20 mouse cellular contexts compared by ENCODE assay signal in the genomic region with DNA sequence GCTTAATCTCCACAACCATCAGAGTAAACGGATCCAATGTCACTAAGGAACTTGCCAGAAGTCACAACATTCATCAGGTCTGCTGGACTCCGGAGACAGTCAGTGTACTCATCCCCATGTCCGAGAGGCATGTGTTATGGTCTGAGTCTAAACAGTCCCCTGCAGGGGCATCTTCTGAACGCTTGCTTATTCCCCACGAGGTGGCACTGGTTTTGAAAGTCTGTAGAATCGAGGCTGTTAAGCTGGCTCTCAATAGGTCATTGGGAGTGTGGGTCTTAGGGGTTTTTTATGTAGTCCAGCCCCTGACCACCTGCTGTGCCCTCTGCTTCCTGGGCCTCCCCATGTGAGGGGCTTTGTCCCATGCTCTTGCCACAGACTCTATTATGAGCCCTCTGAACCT.
"Had no signal": no experiment of that assay in that cellular context is flagged by ENCODE, and none has a peak within 500 bp of the region (broad histone marks: within the 10 kb centered on the region; RNA-seq: fewer than 3 reads in every experiment).

No protein-coding gene starts in this region.

- H3K9ac ChIP-seq: limb, embryonic 13.5 days; liver, embryonic 12.5 days; liver, embryonic 15.5 days; lung, embryonic 15.5 days; neural tube, embryonic 12.5 days; neural tube, embryonic 15.5 days had no signal

- H3K27ac ChIP-seq: limb, embryonic 10.5 days; limb, embryonic 13.5 days; liver, embryonic 12.5 days; liver, embryonic 15.5 days; lung, embryonic 15.5 days; midbrain, embryonic 10.5 days; neural tube, embryonic 12.5 days; neural tube, embryonic 15.5 days had no signal

- H3K36me3 ChIP-seq: limb, embryonic 10.5 days; limb, embryonic 13.5 days; liver, embryonic 12.5 days; liver, embryonic 15.5 days; lung, embryonic 15.5 days; midbrain, embryonic 10.5 days; neural tube, embryonic 12.5 days; neural tube, embryonic 15.5 days had no signal

- DNase-seq: kidney, adult 18-20 months; kidney, postnatal 10 days; kidney, postnatal 36 days; liver; lung, adult 18-20 months; lung, postnatal 10 days; lung, postnatal 36 days; midbrain, embryonic 14.5 days; thymus, adult 2 months; thymus, postnatal 14 days; thymus, postnatal 4 days had no signal

- ATAC-seq: liver, embryonic 12.5 days had no signal

- H3K27me3 ChIP-seq: limb, embryonic 13.5 days; liver, embryonic 12.5 days; liver, embryonic 15.5 days; lung, embryonic 15.5 days; neural tube, embryonic 12.5 days; neural tube, embryonic 15.5 days had no signal

- H3K4me1 ChIP-seq: limb, embryonic 10.5 days; limb, embryonic 13.5 days; liver, embryonic 12.5 days; liver, embryonic 15.5 days; lung, embryonic 15.5 days; megakaryocyte, embryonic 14.5 days; midbrain, embryonic 10.5 days; neural tube, embryonic 12.5 days; neural tube, embryonic 15.5 days had no signal

- H3K9me3 ChIP-seq: limb, embryonic 10.5 days; limb, embryonic 13.5 days; liver, embryonic 12.5 days; liver, embryonic 15.5 days; lung, embryonic 15.5 days; megakaryocyte, embryonic 14.5 days; midbrain, embryonic 10.5 days; neural tube, embryonic 12.5 days; neural tube, embryonic 15.5 days had no signal

- H3K4me2 ChIP-seq: limb, embryonic 13.5 days; liver, embryonic 12.5 days; liver, embryonic 15.5 days; lung, embryonic 15.5 days; neural tube, embryonic 12.5 days; neural tube, embryonic 15.5 days had no signal

- H3K4me3 ChIP-seq: limb, embryonic 10.5 days; limb, embryonic 13.5 days; liver, embryonic 12.5 days; liver, embryonic 15.5 days; lung, embryonic 15.5 days; megakaryocyte, embryonic 14.5 days; midbrain, embryonic 10.5 days; neural tube, embryonic 12.5 days; neural tube, embryonic 15.5 days had no signal
